Mouse (Mus musculus) E14TG2a.4 (cell line): Measurements from ENCODE around the gene Ankrd61.

Experiments
- H3K27me3 ChIP-seq: 2 replicates; pipeline ENCODE4 v1.6.1; 2014; ENCODE audit warnings: low read length, control low read depth; ENCODE audit not compliant: insufficient read depth
- H3K36me3 ChIP-seq: 2 replicates; pipeline ENCODE4 v1.6.1; 2014; ENCODE audit warnings: low read length, control low read depth; ENCODE audit not compliant: insufficient read depth
- H3K4me1 ChIP-seq: replicated peaks from 2 replicates; pipeline ENCODE4 v1.6.1; 2014; ENCODE audit warnings: low read depth, low read length, control low read depth
- H3K4me3 ChIP-seq: replicated peaks from 2 replicates; pipeline ENCODE4 v1.5.1; 2014; ENCODE audit warnings: mild to moderate bottlenecking, low read length
- H3K9me3 ChIP-seq: 2 replicates; pipeline ENCODE4 v1.6.1; 2014; ENCODE audit warnings: low read length, control low read depth
- CTCF ChIP-seq: conservative IDR thresholded peaks from 2 replicates; pipeline ENCODE4 v1.5.1; 2014; ENCODE audit warnings: low read length
- NANOG ChIP-seq: IDR thresholded peaks from 2 replicates; pipeline ENCODE4 v1.6.1; 2014; ENCODE audit warnings: borderline replicate concordance, low read length, mixed read lengths
- POU5F1 ChIP-seq: IDR thresholded peaks from 2 replicates; pipeline ENCODE4 v1.6.1; 2014; ENCODE audit warnings: low read length, borderline replicate concordance

The Ankrd61 gene

DNA sequence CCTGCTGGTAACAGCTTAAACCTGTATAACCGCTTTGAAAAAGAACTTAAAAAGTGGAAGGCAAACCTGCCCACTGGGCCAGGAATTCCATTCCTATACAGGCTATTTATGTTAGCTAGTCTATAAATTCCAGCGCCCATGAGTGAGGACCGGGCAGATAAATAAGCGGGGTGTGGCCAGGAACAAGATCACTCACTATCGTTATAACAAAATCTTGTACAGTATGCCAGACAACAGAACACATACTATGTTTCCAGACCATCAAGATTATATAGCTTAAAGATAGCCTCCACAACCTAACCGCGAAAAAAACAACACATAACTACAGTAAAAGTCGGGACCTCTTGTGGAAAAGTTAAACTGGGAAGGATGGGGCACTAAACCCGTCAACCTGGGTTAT, 11.4 kb upstream of the Ankrd61 start:
- no peaks in the 10 kb centered on the region for H3K27me3 ChIP-seq
- peaks cover 66% of the 10 kb centered on the region for H3K36me3 ChIP-seq
- H3K9me3 ChIP-seq = no peaks in the 10 kb centered on the region
- H3K4me3 ChIP-seq = peak overlapping the region; percentile 91
- H3K4me1 ChIP-seq = peaks cover 54% of the 10 kb centered on the region
- TF ChIP-seq CTCF (no peak), NANOG (no peak), POU5F1 (no peak)

GRCm38 (mm10) chr5:143906429-143906828, 8.9 kb upstream of the Ankrd61 start:
- Histone ChIP-seq H3K36me3 (peaks cover 69% of the 10 kb centered on the region), H3K27me3 (no peaks in the 10 kb centered on the region), H3K4me1 (peaks cover 57% of the 10 kb centered on the region), H3K4me3 (no peak overlapping the region), H3K9me3 (no peaks in the 10 kb centered on the region)
- no peak for TF ChIP-seq CTCF
- TF ChIP-seq NANOG = no peak
- TF ChIP-seq POU5F1 = no peak

- Histone ChIP-seq H3K9me3 (no peaks in the 10 kb centered on the region), H3K27me3 (no peaks in the 10 kb centered on the region), H3K4me1 (peaks cover 45% of the 10 kb centered on the region), H3K36me3 (peaks cover 95% of the 10 kb centered on the region), H3K4me3 (no peak overlapping the region)
- TF ChIP-seq NANOG = no peak
- no peak for TF ChIP-seq CTCF
- TF ChIP-seq POU5F1 = no peak
Measured at GRCm38 (mm10) chr5:143903813-143904212, 6.3 kb upstream of the Ankrd61 start.

DNA sequence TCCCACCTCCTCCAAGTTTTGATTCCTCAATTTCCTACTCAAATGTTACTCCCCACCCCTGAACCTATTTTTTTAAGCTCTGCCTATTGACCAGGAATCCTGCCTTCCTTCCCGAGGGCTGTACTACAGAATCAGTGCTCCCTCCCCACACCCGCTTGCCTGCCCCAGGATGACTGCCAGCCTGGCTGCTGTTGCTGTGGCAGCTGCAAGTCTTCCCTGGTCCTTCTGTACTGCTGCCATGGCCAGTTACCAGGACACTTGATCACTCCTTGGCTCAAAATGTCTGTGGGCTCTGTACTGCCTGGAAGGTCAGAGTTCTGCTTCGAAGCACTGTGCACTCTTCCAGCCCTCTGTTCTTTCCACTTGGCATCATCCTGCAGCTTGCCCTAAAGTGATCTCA, 4.6 kb upstream of the Ankrd61 start:
- Histone ChIP-seq H3K4me3 (no peak overlapping the region), H3K36me3 (peaks cover 100% of the 10 kb centered on the region), H3K9me3 (no peaks in the 10 kb centered on the region), H3K4me1 (peaks cover 29% of the 10 kb centered on the region), H3K27me3 (no peaks in the 10 kb centered on the region)
- no peak for TF ChIP-seq CTCF
- no peak for TF ChIP-seq NANOG
- no peak for TF ChIP-seq POU5F1

DNA sequence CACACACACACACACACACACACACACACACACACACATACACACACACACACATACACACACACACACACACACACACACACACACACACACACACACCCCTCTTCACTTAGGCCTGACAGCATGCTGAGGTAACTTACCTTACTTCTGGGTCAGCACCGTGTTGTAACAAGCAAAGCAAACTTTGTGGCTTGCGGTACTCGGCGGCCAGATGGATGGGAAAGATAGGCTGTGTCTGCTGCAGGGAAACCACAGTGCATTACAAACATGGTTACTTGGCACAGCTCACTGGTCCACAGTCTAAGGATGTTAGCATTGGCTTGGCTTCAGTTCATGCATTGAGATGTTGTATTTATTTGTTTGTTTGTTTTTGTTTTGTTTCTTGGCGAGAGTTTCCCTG, 4.1 kb downstream of the Ankrd61 start:
- Histone ChIP-seq H3K9me3 (no peaks in the 10 kb centered on the region), H3K27me3 (no peaks in the 10 kb centered on the region), H3K36me3 (peaks cover 77% of the 10 kb centered on the region), H3K4me3 (no peak overlapping the region), H3K4me1 (peaks cover 12% of the 10 kb centered on the region; the same call in 1 of the 2 replicates)
- TF ChIP-seq NANOG (no peak), POU5F1 (no peak), CTCF (no peak)

- H3K4me3 ChIP-seq = no peak overlapping the region
- H3K9me3 ChIP-seq = no peaks in the 10 kb centered on the region
- no peaks in the 10 kb centered on the region for H3K27me3 ChIP-seq
- no peak for TF ChIP-seq CTCF
- H3K4me1 ChIP-seq = peaks cover 12% of the 10 kb centered on the region; the same call in 1 of the 2 replicates
- H3K36me3 ChIP-seq = peaks cover 77% of the 10 kb centered on the region
Measured at GRCm38 (mm10) chr5:143892255-143892886, 5.1 kb downstream of the Ankrd61 start.

DNA sequence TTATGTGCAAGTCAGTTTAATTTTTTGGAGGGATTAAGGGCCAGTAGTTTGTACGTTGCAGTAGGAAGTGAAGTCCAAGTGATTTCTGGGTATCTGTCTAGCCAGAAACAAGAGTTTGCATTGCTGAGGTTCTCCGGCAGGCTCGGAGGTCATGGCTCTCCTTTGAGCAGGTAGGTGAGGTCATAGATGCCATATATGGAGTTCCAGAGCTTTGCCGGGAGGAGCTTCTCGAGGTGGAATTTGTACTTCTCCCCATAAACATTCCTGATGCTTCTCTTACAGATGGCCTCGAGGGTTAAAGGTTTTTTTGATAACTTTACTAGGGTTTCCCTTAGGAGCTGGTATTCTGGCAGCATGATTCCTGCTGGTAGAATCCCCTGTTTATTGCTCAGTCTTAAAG, 6.7 kb downstream of the Ankrd61 start:
- TF ChIP-seq CTCF = no peak
- Histone ChIP-seq H3K36me3 (peaks cover 85% of the 10 kb centered on the region), H3K9me3 (0 out of 2 replicates have a peak, but pooled peaks cover 3% of the 10 kb centered on the region)

DNA sequence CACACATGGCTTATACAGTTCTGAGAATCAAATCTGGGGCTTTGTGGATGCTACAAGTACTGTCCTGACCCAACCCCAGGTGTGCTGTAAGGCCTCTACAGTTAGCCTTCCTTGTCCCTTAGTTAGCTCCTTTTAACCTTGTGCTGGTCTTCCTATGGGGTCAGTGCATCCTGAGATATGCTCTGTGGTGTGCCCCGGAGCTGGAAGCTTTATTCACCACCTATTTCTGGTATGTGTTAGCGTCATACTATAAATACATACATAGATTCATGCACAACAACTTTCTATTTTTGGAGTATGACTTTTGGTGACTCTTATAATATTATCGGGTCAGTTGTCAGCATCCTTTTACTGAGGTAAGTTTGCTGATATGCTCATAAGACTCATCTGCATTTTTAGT, 12.2 kb downstream of the Ankrd61 start:
- H3K27me3 ChIP-seq = no peaks in the 10 kb centered on the region
- H3K9me3 ChIP-seq = 0 out of 2 replicates have a peak, but pooled peaks cover 4% of the 10 kb centered on the region
- peaks cover 95% of the 10 kb centered on the region for H3K36me3 ChIP-seq
- H3K4me3 ChIP-seq = no peak overlapping the region
- H3K4me1 ChIP-seq = peaks cover 11% of the 10 kb centered on the region
- TF ChIP-seq NANOG (no peak), POU5F1 (no peak), CTCF (no peak)

More for the DNA sequence above, 6.7 kb downstream of the Ankrd61 start:
- Histone ChIP-seq H3K4me1 (peaks cover 12% of the 10 kb centered on the region; the same call in 1 of the 2 replicates), H3K4me3 (no peak overlapping the region), H3K27me3 (no peaks in the 10 kb centered on the region)

GRCm38 (mm10) chr5:143874571-143874970, 22.9 kb downstream of the Ankrd61 start:
- no peaks in the 10 kb centered on the region for H3K27me3 ChIP-seq
- no peak overlapping the region for H3K4me3 ChIP-seq
- H3K36me3 ChIP-seq = peaks cover 75% of the 10 kb centered on the region
- TF ChIP-seq CTCF (no peak), NANOG (no peak), POU5F1 (no peak)
- H3K9me3 ChIP-seq = no peaks in the 10 kb centered on the region
- peaks cover 24% of the 10 kb centered on the region for H3K4me1 ChIP-seq
